8 mouse cellular contexts compared by ENCODE assay signal in genomic region chr4:110021956-110022625, GRCm38 (mm10). TPM values are rescaled to one million over a fixed set of nuclear protein-coding genes. Genes with fewer than 3 reads are reported as not detected.
DNase-seq lines count a peak whose midpoint lies in the region; ATAC-seq and TF ChIP-seq lines count a peak whose summit lies in the region.

No protein-coding gene starts in this region.

- H3K36me3 ChIP-seq in embryonic facial prominence, embryonic 14.5 days (ENCODE audit: control insufficient read depth, insufficient read depth, low read length) = no peaks in the 10 kb centered on the region
- no peaks in the 10 kb centered on the region for H3K36me3 ChIP-seq in heart, embryonic 14.5 days (ENCODE audit: control insufficient read depth, insufficient read depth, low read length)
- H3K36me3 ChIP-seq in liver, adult 2 months (ENCODE audit: control insufficient read depth, insufficient read depth, low read length) = no peaks in the 10 kb centered on the region
- H3K36me3 ChIP-seq in stomach, embryonic 16.5 days (ENCODE audit: control insufficient read depth, insufficient read depth, low read length) = no peaks in the 10 kb centered on the region

- peak overlapping the region; percentile 36 for H3K4me2 ChIP-seq in embryonic facial prominence, embryonic 14.5 days (ENCODE audit: low read depth, low read length)
- peak overlapping the region; percentile 39; the same call in 1 of the 2 replicates for H3K4me2 ChIP-seq in heart, embryonic 14.5 days (ENCODE audit: low read length)
- peak overlapping the region; percentile 31; the same call in 1 of the 2 replicates for H3K4me2 ChIP-seq in stomach, embryonic 16.5 days (ENCODE audit: low read depth, low read length)

- H3K4me1 ChIP-seq in embryonic facial prominence, embryonic 14.5 days (ENCODE audit: control insufficient read depth, insufficient read depth, low read length) = no peaks in the 10 kb centered on the region
- peaks cover 0 to 2% of the 10 kb centered on the region in 2 experiments; a peak in 1 of 4 replicates for H3K4me1 ChIP-seq in heart, embryonic 14.5 days (ENCODE audit: control insufficient read depth in 2 of 2, insufficient read depth in 2 of 2, low read length in 2 of 2)
- no peaks in the 10 kb centered on the region for H3K4me1 ChIP-seq in liver, adult 2 months (ENCODE audit: control insufficient read depth, insufficient read depth, low read length)
- H3K4me1 ChIP-seq in stomach, embryonic 16.5 days (ENCODE audit: control insufficient read depth, insufficient read depth, low read length) = no peaks in the 10 kb centered on the region

- H3K27ac ChIP-seq in embryonic facial prominence, embryonic 14.5 days (replicated peaks; ENCODE audit: low read depth, low read length) = no peak overlapping the region
- no peak overlapping the region for H3K27ac ChIP-seq in heart, embryonic 14.5 days (replicated peaks in 1 of 2; ENCODE audit: control insufficient read depth in 1 of 2, insufficient read depth in 1 of 2, low read depth in 2 of 2, low read length in 2 of 2)
- no peak overlapping the region for H3K27ac ChIP-seq in liver, adult 2 months (replicated peaks; ENCODE audit: insufficient read depth, low read depth, low read length)
- no peak overlapping the region for H3K27ac ChIP-seq in stomach, embryonic 16.5 days (ENCODE audit: low read length)

- ATAC-seq in embryonic facial prominence, embryonic 14.5 days (ENCODE audit: low read depth) = peak; percentile 64
- no peak for ATAC-seq in heart, embryonic 14.5 days (ENCODE audit: insufficient number of reproducible peaks, insufficient read depth, low FRiP score, low read depth)
- ATAC-seq in stomach, embryonic 16.5 days (ENCODE audit: insufficient read depth, low FRiP score) = no peak

- peak overlapping the region; percentile 2; the same call in 1 of the 2 replicates for H3K9ac ChIP-seq in embryonic facial prominence, embryonic 14.5 days (ENCODE audit: low read depth, low read length)
- no peak overlapping the region for H3K9ac ChIP-seq in heart, embryonic 14.5 days (ENCODE audit: low read length)
- H3K9ac ChIP-seq in liver, adult 2 months (ENCODE audit: low read depth, low read length) = no peak overlapping the region
- H3K9ac ChIP-seq in stomach, embryonic 16.5 days (ENCODE audit: low read length) = 0 out of 2 replicates have a peak overlapping the region, but pooled peaks have one; percentile 9

- DNase-seq in A20 (ENCODE audit: low read depth, low spot score) = peak; percentile 85
- DNase-seq in adrenal gland, postnatal 4 days (ENCODE audit: low spot score in 2 of 2) = peak; percentile 40 to 53
- peak; percentile 65 for DNase-seq in embryonic facial prominence, embryonic 14.5 days (ENCODE audit: low spot score)
- peak; percentile 87 for DNase-seq in kidney, postnatal 10 days
- DNase-seq in liver, adult 2 months (ENCODE audit: extremely low read depth, low read depth, low spot score) = peak; percentile 6
- DNase-seq in neural tube, embryonic 10.5 days (ENCODE audit: extremely low spot score, low spot score) = peak; percentile 90

- H3K9me3 ChIP-seq in embryonic facial prominence, embryonic 14.5 days (ENCODE audit: control insufficient read depth, low read length) = no peaks in the 10 kb centered on the region
- no peaks in the 10 kb centered on the region for H3K9me3 ChIP-seq in heart, embryonic 14.5 days (ENCODE audit: control insufficient read depth, low read length)
- no peaks in the 10 kb centered on the region for H3K9me3 ChIP-seq in stomach, embryonic 16.5 days (replicated peaks; ENCODE audit: control insufficient read depth, low read length)

- H3K79me2 ChIP-seq in liver, adult 2 months (ENCODE audit: control insufficient read depth, insufficient read depth, low read length) = no peaks in the 10 kb centered on the region

- H3K4me3 ChIP-seq in embryonic facial prominence, embryonic 14.5 days (ENCODE audit: low read depth, low read length) = no peak overlapping the region
- H3K4me3 ChIP-seq in heart, embryonic 14.5 days (ENCODE audit: control insufficient read depth in 1 of 2, insufficient read depth in 1 of 2, low read depth in 1 of 2, low read length in 2 of 2) = no peak overlapping the region
- no peak overlapping the region for H3K4me3 ChIP-seq in liver, adult 2 months (ENCODE audit: insufficient read depth, low read depth, low read length)
- no peak overlapping the region for H3K4me3 ChIP-seq in stomach, embryonic 16.5 days (replicated peaks; ENCODE audit: low read length)

- H3K27me3 ChIP-seq in embryonic facial prominence, embryonic 14.5 days (replicated peaks; ENCODE audit: control insufficient read depth, insufficient read depth, low read length) = peaks cover 4% of the 10 kb centered on the region; the same call in 1 of the 2 replicates
- peaks cover 15% of the 10 kb centered on the region for H3K27me3 ChIP-seq in heart, embryonic 14.5 days (ENCODE audit: control insufficient read depth, insufficient read depth, low read length)
- no peaks in the 10 kb centered on the region for H3K27me3 ChIP-seq in liver, adult 2 months (ENCODE audit: control insufficient read depth, insufficient read depth, low read length)
- peaks cover 9% of the 10 kb centered on the region; the same call in 1 of the 2 replicates for H3K27me3 ChIP-seq in stomach, embryonic 16.5 days (ENCODE audit: control insufficient read depth, insufficient read depth, low read length)

- 16% methylated on average over 25 of the region's 25 CpGs for WGBS in embryonic facial prominence, embryonic 14.5 days
- 15% methylated on average over 25 of the region's 25 CpGs for WGBS in heart, embryonic 14.5 days
- 17% methylated on average over 25 of the region's 25 CpGs for WGBS in liver, adult 2 months
- 16% methylated on average over 25 of the region's 25 CpGs for WGBS in stomach, embryonic 16.5 days

- no peak for TF ChIP-seq POLR2A in liver, adult 2 months (IDR thresholded peaks at IDR 0.05; ENCODE audit: extremely low read depth, insufficient read depth, low read length)

- peak; percentile 95 for TF ChIP-seq CTCF in liver, adult 2 months (IDR thresholded peaks at IDR 0.05; ENCODE audit: low read depth, low read length)

RNA-seq across cellular contexts. Expression of gene Dmrta2, which starts 44.2 kb away (rescaled TPM):
- under 1 TPM; 0.37 to 0.62 TPM for total RNA-seq in adrenal gland, postnatal 4 days (2021)
- 0.71 TPM in 2 replicates for polyA plus RNA-seq in embryonic facial prominence, embryonic 14.5 days (2014; fragmentation: Nextera tagmentation; extraction: Ambion mirVana)
- not detected in 2 replicates for polyA plus RNA-seq in heart, embryonic 14.5 days (2014; fragmentation: Nextera tagmentation; extraction: Ambion mirVana)
- not detected in 2 replicates for total RNA-seq in liver, adult 2 months (2014; rRNA removed)
- polyA plus RNA-seq in liver, adult 2 months (2012; rRNA removed) = 0.02 and 0.10 TPM in 2 replicates
- 0.09 TPM in 1 of 2 replicates, not detected in the other for polyA plus RNA-seq in stomach, embryonic 16.5 days (2015; fragmentation: Nextera tagmentation; extraction: Ambion mirVana)

Comparison
In these comparisons a context has a peak if more than half of its experiments do, and no peak if none do; other contexts are left out.
1. DNase-seq: peak in every context shown above with its lines; median percentile 90 in neural tube, embryonic 10.5 days; 87 in kidney, postnatal 10 days; 85 in A20; 65 in embryonic facial prominence, embryonic 14.5 days; 46 in adrenal gland, postnatal 4 days; 6 in liver, adult 2 months.
2. H3K9ac ChIP-seq: peak in embryonic facial prominence, embryonic 14.5 days (single experiment) and stomach, embryonic 16.5 days (single experiment); none in heart, embryonic 14.5 days (single experiment) and liver, adult 2 months (single experiment).
3. Peak in every context shown above with its lines, with median percentiles within 50 percentile points of each other: H3K4me2 ChIP-seq.